Comparison of ENCODE assay signal across 13 mouse cellular contexts in genomic region chr8:61573179-61573937, GRCm38 (mm10).
DNase-seq lines count a peak whose midpoint lies in the region; ATAC-seq and TF ChIP-seq lines count a peak whose summit lies in the region.
"Had no signal": no experiment of that assay in that cellular context is flagged by ENCODE, and none has a peak within 500 bp of the region (broad histone marks: within the 10 kb centered on the region; RNA-seq: fewer than 3 reads in every experiment).

No protein-coding gene starts in this region.

- WGBS in heart, embryonic 12.5 days, result 38% methylated on average over 8 of the region's 8 CpGs
- WGBS in lung, embryonic 14.5 days, result 46% methylated on average over 8 of the region's 8 CpGs
- 54% methylated on average over 8 of the region's 8 CpGs for WGBS in intestine, embryonic 16.5 days

- peak overlapping the region; percentile 39; the same call in 1 of the 2 replicates for H3K27ac ChIP-seq in heart, embryonic 12.5 days (ENCODE audit: poor library complexity, severe bottlenecking)
- peak overlapping the region; percentile 66 for H3K27ac ChIP-seq in lung, embryonic 14.5 days (ENCODE audit: low read depth)
- H3K27ac ChIP-seq in intestine, embryonic 16.5 days (ENCODE audit: low read length), result no peak overlapping the region
- H3K27ac ChIP-seq: neural tube, embryonic 13.5 days had no signal

- peaks cover 65% of the 10 kb centered on the region for H3K4me1 ChIP-seq in heart, embryonic 12.5 days (replicated peaks)
- H3K4me1 ChIP-seq in lung, embryonic 14.5 days (ENCODE audit: insufficient read depth), result peaks cover 16% of the 10 kb centered on the region
- peaks cover 23% of the 10 kb centered on the region for H3K4me1 ChIP-seq in intestine, embryonic 16.5 days (ENCODE audit: control insufficient read depth, insufficient read depth, low read length)

- intact Hi-C loops in heart, postnatal 14 days (cut with DNase I), result no loop called here

- no peak for TF ChIP-seq CTCF in lung, embryonic 14.5 days (IDR thresholded peaks at IDR 0.05; ENCODE audit: low read depth)

- no peaks in the 10 kb centered on the region for H3K9me3 ChIP-seq in heart, embryonic 12.5 days (replicated peaks)
- no peaks in the 10 kb centered on the region for H3K9me3 ChIP-seq in lung, embryonic 14.5 days (ENCODE audit: low read depth, low read length)
- no peaks in the 10 kb centered on the region for H3K9me3 ChIP-seq in intestine, embryonic 16.5 days (ENCODE audit: control insufficient read depth, low read length)
- H3K9me3 ChIP-seq: neural tube, embryonic 13.5 days had no signal

- H3K27me3 ChIP-seq in heart, embryonic 12.5 days (replicated peaks), result no peaks in the 10 kb centered on the region
- no peaks in the 10 kb centered on the region for H3K27me3 ChIP-seq in lung, embryonic 14.5 days (ENCODE audit: insufficient read depth, low read length)
- no peaks in the 10 kb centered on the region for H3K27me3 ChIP-seq in intestine, embryonic 16.5 days (replicated peaks; ENCODE audit: control insufficient read depth, insufficient read depth, low read length)
- H3K27me3 ChIP-seq: neural tube, embryonic 13.5 days had no signal

- no peak for DNase-seq in heart, postnatal 14 days
- DNase-seq in lung, embryonic 14.5 days, result peak; percentile 62
- DNase-seq in lung, postnatal 36 days, result no peak
- DNase-seq in R1 (ENCODE audit: low read depth, low spot score), result peak; percentile 84
- no peak for DNase-seq in adrenal gland, postnatal 25 days
- DNase-seq: cerebellum, adult 9-10 months; embryo, embryonic 11 days; spleen, adult 18-20 months had no signal

- peaks cover 9% of the 10 kb centered on the region for H3K36me3 ChIP-seq in heart, embryonic 12.5 days
- H3K36me3 ChIP-seq in lung, embryonic 14.5 days (ENCODE audit: insufficient read depth), result 0 out of 2 replicates have a peak, but pooled peaks cover 6% of the 10 kb centered on the region
- H3K36me3 ChIP-seq in intestine, embryonic 16.5 days (ENCODE audit: control insufficient read depth, insufficient read depth, low read length), result no peaks in the 10 kb centered on the region
- H3K36me3 ChIP-seq: neural tube, embryonic 13.5 days had no signal

- ATAC-seq in heart, embryonic 12.5 days (ENCODE audit: insufficient number of reproducible peaks, low FRiP score), result no peak
- peak; percentile 66 for ATAC-seq in lung, embryonic 14.5 days (ENCODE audit: insufficient read depth)
- ATAC-seq in intestine, embryonic 16.5 days, result peak; percentile 33; the same call in 1 of the 2 replicates
- no peak for ATAC-seq in cerebellum, adult (ENCODE audit: insufficient number of reproducible peaks, low FRiP score, low TSS enrichment)

- H3K9ac ChIP-seq in heart, embryonic 12.5 days, result no peak overlapping the region
- H3K9ac ChIP-seq in lung, embryonic 14.5 days, result no peak overlapping the region
- no peak overlapping the region for H3K9ac ChIP-seq in intestine, embryonic 16.5 days (ENCODE audit: low read depth, low read length)
- H3K9ac ChIP-seq: neural tube, embryonic 13.5 days had no signal

- H3K4me3 ChIP-seq in heart, embryonic 12.5 days, result no peak overlapping the region
- H3K4me3 ChIP-seq in lung, embryonic 14.5 days (ENCODE audit: low read depth, low read length), result no peak overlapping the region
- no peak overlapping the region for H3K4me3 ChIP-seq in intestine, embryonic 16.5 days (ENCODE audit: low read length)
- H3K4me3 ChIP-seq: neural tube, embryonic 13.5 days had no signal

- H3K4me2 ChIP-seq in heart, embryonic 12.5 days, result no peak overlapping the region
- no peak overlapping the region for H3K4me2 ChIP-seq in lung, embryonic 14.5 days
- no peak overlapping the region for H3K4me2 ChIP-seq in intestine, embryonic 16.5 days (ENCODE audit: low read depth, low read length)
- H3K4me2 ChIP-seq: liver, embryonic 11.5 days; neural tube, embryonic 13.5 days had no signal

Comparison
In these comparisons a context has a peak if more than half of its experiments do, and no peak if none do; other contexts are left out.
1. DNase-seq: peak in lung, embryonic 14.5 days (single experiment) and R1 (single experiment); none in heart, postnatal 14 days (0 of 2), lung, postnatal 36 days (single experiment) and adrenal gland, postnatal 25 days (single experiment).
2. ATAC-seq: peak in lung, embryonic 14.5 days (single experiment) and intestine, embryonic 16.5 days (single experiment); none in heart, embryonic 12.5 days (single experiment) and cerebellum, adult (single experiment).